Mouse (Mus musculus) limb, embryonic 15.5 days (tissue): ENCODE results near the gene Olfr639. TPM values are rescaled to one million over a fixed set of nuclear protein-coding genes. Genes with fewer than 3 reads are reported as not detected.
"Not testable (repeated sequence)": the region's sequence is repeated elsewhere in the genome, so short reads cannot be mapped to it uniquely, and the experiment has no call there.

Source experiments
- ATAC-seq: fragments of 200-750 bp; cut with Nextera tagmentation; 2 replicates; pipeline ENCODE4 v1.8.0; 2017; ENCODE audit warnings: low read depth, moderate TSS enrichment; ENCODE audit not compliant: insufficient number of reproducible peaks, low FRiP score, low TSS enrichment
- H3K27ac ChIP-seq: fragments of 300-500 bp; sonication (generic); 2 replicates; pipeline ENCODE4 v1.5.1; 2015; ENCODE audit warnings: moderate library complexity, mild to moderate bottlenecking, inconsistent platforms
- H3K27me3 ChIP-seq: fragments of 300-500 bp; sonication (generic); 2 replicates; pipeline ENCODE4 v1.6.1; 2015; ENCODE audit warnings: inconsistent platforms
- H3K36me3 ChIP-seq: fragments of 300-500 bp; sonication (generic); 2 replicates; pipeline ENCODE4 v1.6.1; 2015; ENCODE audit warnings: inconsistent platforms
- H3K4me1 ChIP-seq: fragments of 300-500 bp; sonication (generic); 2 replicates; pipeline ENCODE4 v1.6.1; 2015; ENCODE audit warnings: inconsistent platforms
- H3K4me2 ChIP-seq: fragments of 300-500 bp; sonication (generic); 2 replicates; pipeline ENCODE4 v1.6.1; 2015; ENCODE audit warnings: mild to moderate bottlenecking, inconsistent platforms
- H3K4me3 ChIP-seq: fragments of 300-500 bp; sonication (generic); 2 replicates; pipeline ENCODE4 v1.5.1; 2015; ENCODE audit warnings: mild to moderate bottlenecking, inconsistent platforms
- H3K9ac ChIP-seq: fragments of 300-500 bp; sonication (generic); 2 replicates; pipeline ENCODE4 v1.6.1; 2015; ENCODE audit warnings: inconsistent platforms
- H3K9me3 ChIP-seq: fragments of 300-500 bp; sonication (generic); 2 replicates; pipeline ENCODE4 v1.6.1; 2016; ENCODE audit warnings: inconsistent platforms
- WGBS: fragments of 180-500 bp; shearing (Covaris S2); methylation state at CpG from one replicate; pipeline ENCODE4 v1.1.7; 2015; 5-methylcytosine and 5-hydroxymethylcytosine counted together
- polyA plus RNA-seq: library from polyadenylated mRNA; unstranded; fragments of >200 nt; fragmentation: Nextera tagmentation; extraction: Ambion mirVana; gene quantifications from 2 replicates; pipeline ENCODE4 v1.2.1, GENCODE M21; 2015

The Olfr639 gene
- polyA plus RNA-seq, 1 experiment from 2014 or later: not detected

GRCm38 (mm10) chr7:103970852-103971251, 46.3 kb downstream of the Olfr639 start, which contains the start of gene Olfr635:
Gene Olfr635, plus strand, starts transcription at chr7:103971152.
- Histone ChIP-seq H3K9ac (no peak within 1 kb of the TSS), H3K27me3 (no peaks in the 10 kb centered on the region), H3K9me3 (no peaks in the 10 kb centered on the region), H3K4me3 (no peak within 1 kb of the TSS), H3K4me2 (no peak within 1 kb of the TSS), H3K4me1 (no peaks in the 10 kb centered on the region), H3K27ac (no peak within 1 kb of the TSS), H3K36me3 (no peaks in the 10 kb centered on the region)
- 83% methylated on average over 1 of the region's 1 CpGs for WGBS
- ATAC-seq: no peak

GRCm38 (mm10) chr7:103966873-103967272, 50.2 kb downstream of the Olfr639 start:
- ATAC-seq, H3K4me2 ChIP-seq, H3K27me3 ChIP-seq, H3K4me3 ChIP-seq, H3K36me3 ChIP-seq, H3K9ac ChIP-seq, H3K9me3 ChIP-seq, H3K27ac ChIP-seq, H3K4me1 ChIP-seq: not testable (repeated sequence)
- WGBS: 91% methylated on average over 22 of the region's 22 CpGs

Other genes starting within 250 kb of the Olfr639 start
- not detected in 2 replicates for gene Olfr69, start 245.7 kb downstream of the Olfr639 start, polyA plus RNA-seq
- gene Olfr68, start 237.6 kb downstream of the Olfr639 start, polyA plus RNA-seq: not detected in 2 replicates
- gene Olfr67, start 225.5 kb downstream of the Olfr639 start, polyA plus RNA-seq: not detected in 2 replicates
- gene Hbb-bt, start 203.3 kb downstream of the Olfr639 start, polyA plus RNA-seq: 3,412 and 3,951 TPM in 2 replicates
- gene Hbb-bs, start 189.2 kb downstream of the Olfr639 start, polyA plus RNA-seq: 10,346 and 10,923 TPM in 2 replicates
- gene Hbb-bh2, start 176.8 kb downstream of the Olfr639 start, polyA plus RNA-seq: not detected in 2 replicates
- gene Hbb-bh1, start 174.1 kb downstream of the Olfr639 start, polyA plus RNA-seq: 3.2 and 5.3 TPM in 2 replicates
- 236 and 533 TPM in 2 replicates for gene Hbb-y, start 164.1 kb downstream of the Olfr639 start, polyA plus RNA-seq
- gene Olfr66, start 131.1 kb downstream of the Olfr639 start, polyA plus RNA-seq: not detected in 2 replicates
- gene Olfr64, start 122.8 kb downstream of the Olfr639 start, polyA plus RNA-seq: not detected in 2 replicates
- not detected in 2 replicates for gene Olfr65, start 113.8 kb downstream of the Olfr639 start, polyA plus RNA-seq
- not detected in 2 replicates for gene Olfr631, start 88.5 kb downstream of the Olfr639 start, polyA plus RNA-seq
- gene Olfr632, start 83.0 kb downstream of the Olfr639 start, polyA plus RNA-seq: not detected in 2 replicates
- not detected in 2 replicates for gene Olfr633, start 72.9 kb downstream of the Olfr639 start, polyA plus RNA-seq
- not detected in 2 replicates for gene Olfr635, start 46.2 kb downstream of the Olfr639 start, polyA plus RNA-seq
- gene Olfr638, start 18.6 kb downstream of the Olfr639 start, polyA plus RNA-seq: not detected in 2 replicates
- not detected in 2 replicates for gene Olfr640, start 8.3 kb upstream of the Olfr639 start, polyA plus RNA-seq
- not detected in 2 replicates for gene Olfr641, start 18.1 kb upstream of the Olfr639 start, polyA plus RNA-seq
- gene Olfr642, start 35.4 kb upstream of the Olfr639 start, polyA plus RNA-seq: not detected in 2 replicates
- gene 4930516K23Rik, start 44.1 kb upstream of the Olfr639 start, polyA plus RNA-seq: not detected in 2 replicates
- gene Olfr644, start 54.6 kb upstream of the Olfr639 start, polyA plus RNA-seq: not detected in 2 replicates
- not detected in 2 replicates for gene Olfr645, start 68.2 kb upstream of the Olfr639 start, polyA plus RNA-seq
- gene Olfr646, start 87.6 kb upstream of the Olfr639 start, polyA plus RNA-seq: not detected in 2 replicates
- gene Ubqln5, start 112.5 kb upstream of the Olfr639 start, polyA plus RNA-seq: not detected in 2 replicates
- gene Olfr643, start 120.1 kb upstream of the Olfr639 start, polyA plus RNA-seq: not detected in 2 replicates
- not detected in 2 replicates for gene Ubqln3, start 126.0 kb upstream of the Olfr639 start, polyA plus RNA-seq
- gene Ubqlnl, start 133.3 kb upstream of the Olfr639 start, polyA plus RNA-seq: not detected in 2 replicates
- gene Olfm5, start 147.5 kb upstream of the Olfr639 start, polyA plus RNA-seq: not detected in 2 replicates
- gene Olfr648, start 166.1 kb upstream of the Olfr639 start, polyA plus RNA-seq: 0.11 and 0.24 TPM in 2 replicates
- not detected in 2 replicates for gene Olfr649, start 178.7 kb upstream of the Olfr639 start, polyA plus RNA-seq
- 0.50 and 0.61 TPM in 2 replicates for gene Trim6, start 201.5 kb upstream of the Olfr639 start, polyA plus RNA-seq
- 1.8 and 1.9 TPM in 2 replicates for gene Trim34a, start 227.2 kb upstream of the Olfr639 start, polyA plus RNA-seq